Mouse (Mus musculus) limb, embryonic 13.5 days (tissue): ENCODE results near the gene Btbd8. TPM values are rescaled to one million over a fixed set of nuclear protein-coding genes. Genes with fewer than 3 reads are reported as not detected.

Experiments
- ATAC-seq: fragments of 200-750 bp; cut with Nextera tagmentation; 2 replicates; pipeline ENCODE4 v1.8.0; 2017; ENCODE audit warnings: low read depth, moderate number of reproducible peaks, moderate TSS enrichment; ENCODE audit not compliant: low FRiP score
- H3K27ac ChIP-seq: fragments of 300-500 bp; sonication (generic); 2 replicates; pipeline ENCODE4 v1.5.1; 2015; ENCODE audit warnings: inconsistent platforms, mild to moderate bottlenecking, moderate library complexity
- H3K27me3 ChIP-seq: fragments of 300-500 bp; sonication (generic); 2 replicates; pipeline ENCODE4 v1.6.1; 2015; ENCODE audit warnings: mild to moderate bottlenecking, inconsistent platforms
- H3K36me3 ChIP-seq: fragments of 300-500 bp; sonication (generic); 2 replicates; pipeline ENCODE4 v1.6.1; 2015; ENCODE audit warnings: inconsistent platforms, mild to moderate bottlenecking, moderate library complexity
- H3K4me1 ChIP-seq: fragments of 300-500 bp; sonication (generic); 2 replicates; pipeline ENCODE4 v1.6.1; 2015; ENCODE audit warnings: inconsistent platforms
- H3K4me2 ChIP-seq: fragments of 300-500 bp; sonication (generic); replicated peaks from 2 replicates; pipeline ENCODE4 v1.6.1; 2015; ENCODE audit warnings: inconsistent platforms, mild to moderate bottlenecking, moderate library complexity
- H3K4me3 ChIP-seq: fragments of 300-500 bp; sonication (generic); 2 replicates; pipeline ENCODE4 v1.5.1; 2015; ENCODE audit warnings: moderate library complexity, mild to moderate bottlenecking, inconsistent platforms
- H3K9ac ChIP-seq: fragments of 300-500 bp; sonication (generic); 2 replicates; pipeline ENCODE4 v1.6.1; 2015; ENCODE audit warnings: mild to moderate bottlenecking, inconsistent platforms
- H3K9me3 ChIP-seq: fragments of 300-500 bp; sonication (generic); 2 replicates; pipeline ENCODE4 v1.6.1; 2016; ENCODE audit warnings: inconsistent platforms
- WGBS: fragments of 180-500 bp; shearing (Covaris S2); methylation state at CpG from one replicate; pipeline ENCODE4 v1.1.7; 2015; 5-methylcytosine and 5-hydroxymethylcytosine counted together
- polyA plus RNA-seq: library from polyadenylated mRNA; unstranded; fragments of >200 nt; fragmentation: Nextera tagmentation; extraction: Ambion mirVana; gene quantifications from 2 replicates; pipeline ENCODE4 v1.2.1, GENCODE M21; 2015

Btbd8 gene
- polyA plus RNA-seq, 1 experiment from 2014 or later: 5.7 TPM

DNA sequence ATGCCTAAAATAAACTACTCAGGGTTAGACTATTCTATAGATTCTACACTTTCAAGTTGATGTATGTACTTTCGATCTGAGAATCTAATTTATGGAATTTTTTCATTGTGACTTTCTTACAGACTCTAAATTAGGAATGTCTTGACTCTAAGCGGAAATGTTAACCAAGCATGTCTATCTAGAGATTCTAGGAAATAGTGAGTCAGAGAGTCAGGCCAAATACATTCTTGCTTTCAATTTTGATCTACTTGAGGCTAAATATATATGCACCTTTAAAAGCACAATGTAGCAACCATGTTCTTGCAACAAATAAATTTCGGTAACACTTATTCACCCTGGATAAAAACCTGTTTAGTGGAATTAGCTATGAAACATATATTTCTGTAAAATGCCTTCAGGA is 91.1 kb downstream of the Btbd8 start:
- 88% methylated on average over 3 of the region's 3 CpGs for WGBS

GRCm38 (mm10) chr5:107533590-107533989 is 95.8 kb downstream of the Btbd8 start:
- Histone ChIP-seq H3K4me1 (no peaks in the 10 kb centered on the region), H3K4me2 (no peak overlapping the region), H3K27ac (no peak overlapping the region), H3K9ac (no peak overlapping the region), H3K27me3 (no peaks in the 10 kb centered on the region), H3K9me3 (0 out of 2 replicates have a peak, but pooled peaks cover 4% of the 10 kb centered on the region), H3K4me3 (no peak overlapping the region), H3K36me3 (no peaks in the 10 kb centered on the region)
- WGBS: 74% methylated on average over 2 of the region's 2 CpGs
- no peak for ATAC-seq

More for the DNA sequence above, 91.1 kb downstream of the Btbd8 start:
- Histone ChIP-seq H3K27me3 (no peaks in the 10 kb centered on the region), H3K4me2 (no peak overlapping the region), H3K36me3 (no peaks in the 10 kb centered on the region), H3K9ac (no peak overlapping the region), H3K4me1 (no peaks in the 10 kb centered on the region), H3K9me3 (no peaks in the 10 kb centered on the region), H3K4me3 (no peak overlapping the region), H3K27ac (no peak overlapping the region)
- ATAC-seq: no peak

DNA sequence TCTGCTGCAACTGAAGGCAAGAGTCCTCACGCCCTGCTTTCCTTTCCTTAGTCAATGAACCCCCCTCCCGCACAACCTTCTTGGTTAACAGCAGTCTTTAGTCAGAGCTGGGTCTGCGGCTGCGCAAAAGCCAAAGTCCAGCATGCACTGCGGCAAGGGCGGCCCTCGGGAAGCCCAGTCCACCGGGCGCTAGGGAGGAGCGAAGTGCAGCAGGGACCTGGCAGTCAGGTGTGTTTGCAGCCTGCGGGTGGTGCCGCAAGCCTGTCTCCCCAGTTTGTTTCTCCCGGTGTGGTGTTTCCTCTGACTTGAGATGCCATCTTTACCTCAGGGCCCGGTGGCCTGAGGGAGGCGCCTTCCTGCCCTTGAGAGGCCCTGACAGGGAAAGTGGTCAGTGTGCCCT is 96.8 kb downstream of the Btbd8 start, which contains the start of gene 1700028K03Rik:
TSS of gene 1700028K03Rik (plus strand) at position 129 of the 400 bp plus-strand sequence.
- H3K9ac ChIP-seq: no peak within 1 kb of the TSS
- no peaks in the 10 kb centered on the region for H3K36me3 ChIP-seq
- no peaks in the 10 kb centered on the region for H3K4me1 ChIP-seq
- H3K4me3 ChIP-seq: no peak within 1 kb of the TSS
- H3K27me3 ChIP-seq: no peaks in the 10 kb centered on the region
- 73% methylated on average over 15 of the region's 15 CpGs for WGBS
- H3K9me3 ChIP-seq: 0 out of 2 replicates have a peak, but pooled peaks cover 4% of the 10 kb centered on the region
- no peak within 1 kb of the TSS for H3K27ac ChIP-seq
- H3K4me2 ChIP-seq: no peak within 1 kb of the TSS
- no peak for ATAC-seq

DNA sequence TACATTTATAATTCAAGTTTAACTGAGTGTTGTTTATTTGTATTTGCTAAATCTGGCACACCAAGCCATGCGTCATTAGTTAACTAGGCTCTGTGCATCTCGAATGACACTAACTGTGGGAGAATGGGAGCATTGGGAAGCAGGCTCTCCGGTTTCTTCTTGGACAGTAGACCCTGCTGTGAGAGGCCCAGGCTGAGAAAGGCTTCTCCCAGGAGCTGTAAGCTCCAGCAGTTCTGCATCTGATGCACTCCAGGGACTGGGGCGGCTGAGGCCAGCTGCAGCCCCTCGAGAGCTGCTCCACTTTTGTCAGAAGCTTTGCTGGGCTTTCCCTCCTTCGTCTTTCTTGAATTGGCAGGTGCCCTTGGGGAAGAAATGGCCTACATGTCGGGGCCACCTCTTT is 103.9 kb downstream of the Btbd8 start:
- ATAC-seq: no peak
- 37% methylated on average over 7 of the region's 7 CpGs for WGBS
- Histone ChIP-seq H3K36me3 (no peaks in the 10 kb centered on the region), H3K4me1 (no peaks in the 10 kb centered on the region), H3K4me2 (no peak overlapping the region), H3K27me3 (no peaks in the 10 kb centered on the region), H3K9ac (no peak overlapping the region), H3K4me3 (no peak overlapping the region), H3K27ac (no peak overlapping the region), H3K9me3 (0 out of 2 replicates have a peak, but pooled peaks cover 3% of the 10 kb centered on the region)

DNA sequence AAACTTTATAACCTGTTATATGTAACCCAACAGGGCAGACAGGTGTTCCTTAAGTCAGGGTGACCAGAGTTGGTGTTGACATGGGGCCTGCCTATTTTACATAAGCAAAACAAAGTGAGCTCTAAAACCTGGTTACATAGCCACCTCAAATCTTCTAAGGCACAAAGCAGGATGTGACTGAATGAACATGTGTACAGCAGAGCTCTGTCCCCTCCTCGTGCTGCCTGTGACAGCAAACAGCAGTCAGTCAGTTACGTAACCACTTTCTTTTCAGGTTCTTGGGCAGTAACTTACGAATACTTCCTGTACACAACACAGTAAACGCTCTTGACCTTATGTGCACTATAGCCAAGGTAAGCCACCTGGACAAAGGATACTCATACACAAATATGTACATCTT is 108.1 kb downstream of the Btbd8 start:
- peaks cover 13% of the 10 kb centered on the region for H3K36me3 ChIP-seq
- no peak overlapping the region for H3K9ac ChIP-seq
- WGBS: 73% methylated on average over 4 of the region's 4 CpGs
- no peak overlapping the region for H3K27ac ChIP-seq
- H3K4me3 ChIP-seq: no peak overlapping the region
- no peaks in the 10 kb centered on the region for H3K4me1 ChIP-seq
- ATAC-seq: no peak
- H3K9me3 ChIP-seq: no peaks in the 10 kb centered on the region
- H3K4me2 ChIP-seq: no peak overlapping the region
- H3K27me3 ChIP-seq: no peaks in the 10 kb centered on the region

DNA sequence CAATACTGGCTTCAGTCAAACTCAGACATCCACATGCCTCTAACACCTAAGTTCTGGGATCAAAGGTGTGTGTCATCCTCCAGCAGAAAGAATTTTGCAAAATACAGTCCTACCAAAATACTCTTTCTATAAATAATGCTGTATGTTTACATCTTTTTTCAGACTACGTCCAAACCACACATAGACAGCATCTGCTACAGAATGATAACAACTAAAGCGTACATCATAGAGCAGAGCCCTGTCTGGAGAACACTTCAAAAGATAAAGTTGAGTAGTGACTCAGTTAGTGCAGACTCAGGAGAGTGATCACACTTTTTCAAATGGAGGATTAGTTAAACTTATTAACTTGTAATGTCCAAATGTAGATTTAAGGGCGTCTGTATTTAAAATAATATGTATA is 110.2 kb downstream of the Btbd8 start:
- 88% methylated on average over 3 of the region's 3 CpGs for whole genome bisulfite sequencing
- no peak for ATAC-seq
- Histone ChIP-seq H3K9ac (no peak overlapping the region), H3K27me3 (no peaks in the 10 kb centered on the region), H3K4me1 (no peaks in the 10 kb centered on the region), H3K4me3 (no peak overlapping the region), H3K9me3 (no peaks in the 10 kb centered on the region), H3K36me3 (peaks cover 25% of the 10 kb centered on the region), H3K27ac (no peak overlapping the region), H3K4me2 (no peak overlapping the region)

DNA sequence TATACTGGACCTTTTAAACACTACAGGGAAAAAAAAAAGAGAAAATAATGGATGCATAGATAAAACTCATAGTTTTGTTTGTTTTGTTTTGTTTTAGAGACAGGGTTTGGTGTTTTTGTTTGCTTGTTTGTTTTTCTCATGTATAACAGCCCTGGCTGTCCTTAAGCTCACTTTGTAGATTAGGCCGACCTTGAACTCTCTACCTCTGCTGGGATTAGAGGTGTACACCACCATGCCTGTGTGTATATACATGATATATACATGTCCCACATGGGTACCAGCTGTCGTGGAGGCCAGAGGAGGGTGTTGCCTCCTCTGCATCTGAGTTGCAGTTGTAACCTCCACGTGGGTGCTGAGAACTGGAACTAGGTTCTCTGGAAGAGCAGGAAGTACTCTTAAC is 110.6 kb downstream of the Btbd8 start:
- Histone ChIP-seq H3K4me2 (no peak overlapping the region), H3K9me3 (no peaks in the 10 kb centered on the region), H3K27ac (no peak overlapping the region), H3K27me3 (no peaks in the 10 kb centered on the region), H3K4me1 (no peaks in the 10 kb centered on the region), H3K4me3 (no peak overlapping the region), H3K36me3 (peaks cover 28% of the 10 kb centered on the region), H3K9ac (no peak overlapping the region)
- 84% methylated on average over 3 of the region's 3 CpGs for WGBS
- ATAC-seq: no peak

DNA sequence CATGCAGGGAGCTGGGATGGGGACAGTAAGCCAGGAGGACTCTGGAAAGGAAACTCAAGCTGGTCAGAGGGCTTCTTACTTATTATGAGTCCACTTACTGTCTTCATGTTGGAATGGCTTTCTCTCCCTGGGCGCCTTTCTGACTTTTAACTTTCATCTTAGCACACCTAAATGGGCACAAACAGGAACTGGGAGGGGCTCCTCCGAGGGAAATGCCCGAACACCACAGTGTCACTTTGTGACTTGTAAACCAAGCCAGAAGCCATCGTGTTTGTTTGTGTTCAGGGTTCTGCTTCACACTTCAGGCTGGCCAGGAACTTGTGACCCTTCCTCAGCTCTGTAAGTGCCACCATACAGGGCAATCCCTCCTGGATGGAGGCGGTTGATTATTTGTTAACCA is 116.5 kb downstream of the Btbd8 start:
- no peak for ATAC-seq
- H3K27ac ChIP-seq: no peak overlapping the region
- no peak overlapping the region for H3K9ac ChIP-seq
- H3K27me3 ChIP-seq: no peaks in the 10 kb centered on the region
- H3K4me1 ChIP-seq: no peaks in the 10 kb centered on the region
- no peak overlapping the region for H3K4me3 ChIP-seq
- no peak overlapping the region for H3K4me2 ChIP-seq
- peaks cover 54% of the 10 kb centered on the region for H3K36me3 ChIP-seq
- WGBS: 47% methylated on average over 5 of the region's 5 CpGs
- no peaks in the 10 kb centered on the region for H3K9me3 ChIP-seq

DNA sequence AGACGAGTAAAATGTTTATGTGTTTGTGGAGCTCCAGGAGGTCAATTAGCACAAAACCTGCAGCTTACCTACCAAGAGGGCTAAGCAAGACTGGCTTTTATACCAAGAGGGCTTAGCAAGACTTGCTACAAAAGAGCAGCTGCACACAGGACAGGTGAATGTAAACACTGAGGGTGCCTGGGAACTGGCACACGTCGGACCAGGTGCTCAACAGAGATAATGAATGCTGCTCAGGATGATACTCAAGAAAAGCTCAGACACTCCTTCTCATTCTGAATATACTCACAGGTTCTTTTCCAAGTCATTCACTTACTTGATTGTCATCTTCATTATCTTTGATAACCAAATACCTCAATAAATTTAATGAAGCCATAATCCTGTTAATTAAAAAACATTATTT is 119.2 kb downstream of the Btbd8 start:
- Histone ChIP-seq H3K9me3 (no peaks in the 10 kb centered on the region), H3K4me3 (no peak overlapping the region), H3K9ac (no peak overlapping the region), H3K36me3 (peaks cover 67% of the 10 kb centered on the region), H3K27me3 (no peaks in the 10 kb centered on the region), H3K4me2 (no peak overlapping the region), H3K27ac (no peak overlapping the region), H3K4me1 (no peaks in the 10 kb centered on the region)
- ATAC-seq: no peak
- WGBS: 77% methylated on average over 3 of the region's 3 CpGs

Other genes with a start within 250 kb of the Btbd8 start
- gene Tgfbr3, start 148.4 kb upstream of the Btbd8 start, polyA plus RNA-seq: 23.1 and 25.4 TPM in 2 replicates
- 4.4 and 4.5 TPM in 2 replicates for gene Brdt, start 106.8 kb upstream of the Btbd8 start, polyA plus RNA-seq
- gene Ephx4, start 35.3 kb upstream of the Btbd8 start, polyA plus RNA-seq: 1.9 and 2.3 TPM in 2 replicates
- not detected in 2 replicates for gene Lpcat2b, start 6.4 kb upstream of the Btbd8 start, polyA plus RNA-seq
- 0.51 and 0.64 TPM in 2 replicates for gene Gm42669, start 69.6 kb downstream of the Btbd8 start, polyA plus RNA-seq
- 0.13 and 0.17 TPM in 2 replicates for gene 1700028K03Rik, start 96.7 kb downstream of the Btbd8 start, polyA plus RNA-seq
- gene Rpap2, start 159.4 kb downstream of the Btbd8 start, polyA plus RNA-seq: 20.5 and 22.3 TPM in 2 replicates
- gene Glmn, start 159.9 kb downstream of the Btbd8 start, polyA plus RNA-seq: 44.1 and 46.4 TPM in 2 replicates